Mouse (Mus musculus): ENCODE measurements around the gene Ms4a3. TPM values are rescaled to one million over a fixed set of nuclear protein-coding genes. Genes with fewer than 3 reads are reported as not detected.

Gene Ms4a3
- polyA plus RNA-seq, 1 experiment, result not detected

- H3K79me3 ChIP-seq (ENCODE audit: low read depth), result no peaks in the 10 kb centered on the region
- no peak overlapping the region for H3ac ChIP-seq (ENCODE audit: control insufficient read depth, insufficient read length, low read depth)
- no peaks in the 10 kb centered on the region for H3K79me2 ChIP-seq (ENCODE audit: control insufficient read depth, insufficient read depth)
- H3K36me3 ChIP-seq (ENCODE audit: control insufficient read depth, insufficient read depth), result no peaks in the 10 kb centered on the region
- TF ChIP-seq MYOG (IDR thresholded peaks at IDR 0.05; ENCODE audit: control insufficient read depth, extremely low read depth, insufficient read length) (no peak), FOSL1 (IDR thresholded peaks at IDR 0.05; ENCODE audit: insufficient read depth, low read length, poor library complexity, severe bottlenecking) (no peak)
- H3K4me3 ChIP-seq (ENCODE audit: insufficient read depth, poor library complexity, severe bottlenecking), result no peak overlapping the region
- H3K27me3 ChIP-seq (ENCODE audit: control insufficient read depth, insufficient read depth, insufficient read length), result no peaks in the 10 kb centered on the region
Measured at GRCm38 (mm10) chr19:11639038-11639437, 1.6 kb downstream of the Ms4a3 start.

GRCm38 (mm10) chr19:11635572-11635971, 5.1 kb downstream of the Ms4a3 start:
- no peak for TF ChIP-seq MYOG (IDR thresholded peaks at IDR 0.05; ENCODE audit: control insufficient read depth, extremely low read depth, insufficient read length)
- H3K27me3 ChIP-seq (ENCODE audit: control insufficient read depth, insufficient read depth, insufficient read length), result no peaks in the 10 kb centered on the region
- H3ac ChIP-seq (ENCODE audit: control insufficient read depth, insufficient read length, low read depth), result no peak overlapping the region
- H3K79me3 ChIP-seq (ENCODE audit: low read depth), result no peaks in the 10 kb centered on the region
- no peaks in the 10 kb centered on the region for H3K36me3 ChIP-seq (ENCODE audit: control insufficient read depth, insufficient read depth)
- H3K79me2 ChIP-seq (ENCODE audit: control insufficient read depth, insufficient read depth), result no peaks in the 10 kb centered on the region
- no peak overlapping the region for H3K4me3 ChIP-seq (ENCODE audit: insufficient read depth, poor library complexity, severe bottlenecking)

GRCm38 (mm10) chr19:11634330-11634729, 6.3 kb downstream of the Ms4a3 start:
- Histone ChIP-seq H3K4me3 (ENCODE audit: insufficient read depth, poor library complexity, severe bottlenecking) (no peak overlapping the region), H3K79me3 (ENCODE audit: low read depth) (no peaks in the 10 kb centered on the region), H3K36me3 (ENCODE audit: control insufficient read depth, insufficient read depth) (no peaks in the 10 kb centered on the region), H3K27me3 (ENCODE audit: control insufficient read depth, insufficient read depth, insufficient read length) (no peaks in the 10 kb centered on the region), H3K79me2 (ENCODE audit: control insufficient read depth, insufficient read depth) (no peaks in the 10 kb centered on the region), H3ac (ENCODE audit: control insufficient read depth, insufficient read length, low read depth) (no peak overlapping the region)
- TF ChIP-seq FOSL1 (IDR thresholded peaks at IDR 0.05; ENCODE audit: insufficient read depth, low read length, poor library complexity, severe bottlenecking) (no peak), CEBPB (IDR thresholded peaks at IDR 0.05; ENCODE audit: low read depth) (no peak), CTCF (IDR thresholded peaks at IDR 0.05; ENCODE audit: control insufficient read depth, insufficient read depth, insufficient read length) (no peak)

GRCm38 (mm10) chr19:11633732-11634131, 6.9 kb downstream of the Ms4a3 start:
- no peak overlapping the region for H3ac ChIP-seq (ENCODE audit: control insufficient read depth, insufficient read length, low read depth)
- no peaks in the 10 kb centered on the region for H3K36me3 ChIP-seq (ENCODE audit: control insufficient read depth, insufficient read depth)
- no peaks in the 10 kb centered on the region for H3K79me3 ChIP-seq (ENCODE audit: low read depth)
- no peak overlapping the region for H3K4me3 ChIP-seq (ENCODE audit: insufficient read depth, poor library complexity, severe bottlenecking)
- TF ChIP-seq MYOG (IDR thresholded peaks at IDR 0.05; ENCODE audit: control insufficient read depth, extremely low read depth, insufficient read length) (no peak), USF1 (IDR thresholded peaks at IDR 0.05; ENCODE audit: low read depth) (no peak), CEBPB (IDR thresholded peaks at IDR 0.05; ENCODE audit: low read depth) (no peak), CTCF (IDR thresholded peaks at IDR 0.05; ENCODE audit: control insufficient read depth, insufficient read depth, insufficient read length) (no peak), FOSL1 (IDR thresholded peaks at IDR 0.05; ENCODE audit: insufficient read depth, low read length, poor library complexity, severe bottlenecking) (no peak), MYOD1 (IDR thresholded peaks at IDR 0.05; ENCODE audit: control insufficient read depth, insufficient read length, low read depth) (no peak), MAX (IDR thresholded peaks at IDR 0.05) (no peak)
- H3K27me3 ChIP-seq (ENCODE audit: control insufficient read depth, insufficient read depth, insufficient read length), result no peaks in the 10 kb centered on the region
- no peaks in the 10 kb centered on the region for H3K79me2 ChIP-seq (ENCODE audit: control insufficient read depth, insufficient read depth)

GRCm38 (mm10) chr19:11625231-11625630, 15.4 kb downstream of the Ms4a3 start:
- Histone ChIP-seq H3K79me3 (ENCODE audit: low read depth) (no peaks in the 10 kb centered on the region), H3ac (ENCODE audit: control insufficient read depth, insufficient read length, low read depth) (no peak overlapping the region), H3K79me2 (ENCODE audit: control insufficient read depth, insufficient read depth) (no peaks in the 10 kb centered on the region), H3K36me3 (ENCODE audit: control insufficient read depth, insufficient read depth) (no peaks in the 10 kb centered on the region), H3K4me3 (ENCODE audit: insufficient read depth, poor library complexity, severe bottlenecking) (no peak overlapping the region), H3K27me3 (ENCODE audit: control insufficient read depth, insufficient read depth, insufficient read length) (no peaks in the 10 kb centered on the region)
- TF ChIP-seq CTCF (IDR thresholded peaks at IDR 0.05; ENCODE audit: control insufficient read depth, insufficient read depth, insufficient read length), result no peak
- no peak for TF ChIP-seq MYOD1 (IDR thresholded peaks at IDR 0.05; ENCODE audit: control insufficient read depth, insufficient read length, low read depth)
- TF ChIP-seq USF1 (IDR thresholded peaks at IDR 0.05; ENCODE audit: low read depth), result no peak
- TF ChIP-seq MAX (IDR thresholded peaks at IDR 0.05), result no peak
- no peak for TF ChIP-seq CEBPB (IDR thresholded peaks at IDR 0.05; ENCODE audit: low read depth)

GRCm38 (mm10) chr19:11624800-11625199, 15.9 kb downstream of the Ms4a3 start:
- Histone ChIP-seq H3K36me3 (ENCODE audit: control insufficient read depth, insufficient read depth) (no peaks in the 10 kb centered on the region), H3K79me2 (ENCODE audit: control insufficient read depth, insufficient read depth) (no peaks in the 10 kb centered on the region), H3K4me3 (ENCODE audit: insufficient read depth, poor library complexity, severe bottlenecking) (no peak overlapping the region), H3K27me3 (ENCODE audit: control insufficient read depth, insufficient read depth, insufficient read length) (no peaks in the 10 kb centered on the region), H3ac (ENCODE audit: control insufficient read depth, insufficient read length, low read depth) (no peak overlapping the region), H3K79me3 (ENCODE audit: low read depth) (no peaks in the 10 kb centered on the region)
- TF ChIP-seq FOSL1 (IDR thresholded peaks at IDR 0.05; ENCODE audit: insufficient read depth, low read length, poor library complexity, severe bottlenecking) (no peak), MYOD1 (IDR thresholded peaks at IDR 0.05; ENCODE audit: control insufficient read depth, insufficient read length, low read depth) (no peak), USF1 (IDR thresholded peaks at IDR 0.05; ENCODE audit: low read depth) (no peak), MYOG (IDR thresholded peaks at IDR 0.05; ENCODE audit: control insufficient read depth, extremely low read depth, insufficient read length) (no peak)

Data from C2C12 (cell line).